Mouse (Mus musculus): Measurements from ENCODE around the gene Fxr1. TPM values are rescaled to one million over a fixed set of nuclear protein-coding genes. Genes with fewer than 3 reads are reported as not detected.
"Not testable (repeated sequence)": the region's sequence is repeated elsewhere in the genome, so short reads cannot be mapped to it uniquely, and the experiment has no call there.

Gene Fxr1
- total and polyA plus RNA-seq, 2 experiments from 2014 or later: 28.6 to 29.6 TPM

DNA sequence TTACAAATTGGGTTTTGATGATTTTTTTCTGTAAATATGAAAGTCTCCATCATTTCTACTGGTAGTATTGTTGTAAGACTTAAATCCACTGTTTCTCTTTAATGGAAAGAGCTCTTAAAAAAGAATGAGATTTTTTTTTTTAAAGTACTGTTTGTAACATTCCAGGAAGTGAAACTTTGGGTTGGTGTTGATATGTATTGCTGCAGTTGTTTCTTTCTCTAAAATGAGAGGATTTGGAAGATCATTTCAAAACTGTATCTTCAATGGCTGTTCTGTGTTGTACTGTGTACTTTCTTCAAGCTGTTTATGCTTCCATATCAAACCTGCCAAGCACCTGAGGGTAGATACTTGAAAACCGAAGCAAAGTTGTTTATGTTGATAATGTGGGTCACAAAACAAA lies 15.1 kb downstream of the Fxr1 start:
- 83% methylated on average over 1 of the region's 1 CpGs for WGBS
- no peak for ATAC-seq
- H3K4me1 ChIP-seq (ENCODE audit: insufficient read depth, low read length): no peaks in the 10 kb centered on the region

DNA sequence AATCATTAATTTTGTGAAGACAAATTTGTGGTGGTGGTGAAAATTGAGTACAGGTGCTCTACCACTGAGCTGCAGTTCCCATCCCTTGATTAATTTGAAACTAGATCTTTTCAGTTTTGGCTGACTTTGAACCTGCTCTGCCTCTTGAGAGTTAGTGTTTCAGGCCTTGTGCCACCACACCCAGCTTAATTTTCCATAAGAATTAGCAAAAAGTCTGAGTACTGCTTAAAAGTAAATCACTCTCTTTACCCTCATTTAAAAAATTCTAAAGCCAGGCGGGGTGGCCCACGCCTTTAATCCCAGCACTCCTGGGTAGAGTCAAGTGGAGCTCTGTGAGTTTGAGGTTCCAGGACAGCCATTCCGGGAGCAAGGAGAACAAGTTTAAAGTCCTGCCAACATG lies 16.0 kb downstream of the Fxr1 start:
- Histone ChIP-seq H3K4me2 (ENCODE audit: low read depth, low read length) (no peak overlapping the region), H3K27me3 (ENCODE audit: insufficient read depth, low read length) (no peaks in the 10 kb centered on the region), H3K4me1 (ENCODE audit: insufficient read depth, low read length) (no peaks in the 10 kb centered on the region), H3K9ac (replicated peaks; ENCODE audit: low read length) (no peak overlapping the region), H3K27ac (no peak overlapping the region), H3K36me3 (ENCODE audit: insufficient read depth, low read length) (no peaks in the 10 kb centered on the region), H3K4me3 (ENCODE audit: low read length) (no peak overlapping the region), H3K9me3 (ENCODE audit: low read length) (no peaks in the 10 kb centered on the region)
- TF ChIP-seq CTCF (IDR thresholded peaks at IDR 0.05; ENCODE audit: low read depth): no peak
- WGBS: 87% methylated on average over 3 of the region's 3 CpGs
- ATAC-seq: no peak
- DNase-seq (ENCODE audit: low spot score): no peak

More for the DNA sequence above, 15.1 kb downstream of the Fxr1 start:
- TF ChIP-seq CTCF (IDR thresholded peaks at IDR 0.05; ENCODE audit: low read depth): no peak
- no peaks in the 10 kb centered on the region for H3K27me3 ChIP-seq (ENCODE audit: insufficient read depth, low read length)
- no peak overlapping the region for H3K4me3 ChIP-seq (ENCODE audit: low read length)
- no peak overlapping the region for H3K9ac ChIP-seq (replicated peaks; ENCODE audit: low read length)
- no peaks in the 10 kb centered on the region for H3K9me3 ChIP-seq (ENCODE audit: low read length)
- H3K27ac ChIP-seq: no peak overlapping the region
- no peaks in the 10 kb centered on the region for H3K36me3 ChIP-seq (ENCODE audit: insufficient read depth, low read length)
- no peak overlapping the region for H3K4me2 ChIP-seq (ENCODE audit: low read depth, low read length)
- DNase-seq (ENCODE audit: low spot score): no peak

DNA sequence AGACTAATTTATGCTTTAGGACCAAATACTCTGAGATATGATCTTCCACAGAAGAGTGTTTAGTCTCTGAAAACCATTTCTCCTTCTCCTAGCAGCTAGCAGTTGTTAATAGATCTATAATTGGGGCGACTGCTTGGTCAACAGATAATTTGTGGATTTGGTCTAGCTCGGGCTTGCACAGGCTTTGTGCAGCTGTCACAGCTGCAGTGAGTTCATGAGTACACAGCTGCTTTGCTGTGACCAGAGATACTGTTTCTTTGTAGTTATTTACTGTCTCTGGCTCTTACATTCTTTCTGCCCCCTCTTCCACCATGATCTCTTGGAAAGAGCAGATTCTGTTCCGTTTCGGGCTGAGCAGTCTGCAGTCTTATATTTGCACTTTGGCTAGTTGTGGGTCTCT lies 22.2 kb downstream of the Fxr1 start:
- Histone ChIP-seq H3K9me3 (ENCODE audit: low read length) (no peaks in the 10 kb centered on the region), H3K4me1 (ENCODE audit: insufficient read depth, low read length) (no peaks in the 10 kb centered on the region), H3K27ac (no peak overlapping the region), H3K9ac (replicated peaks; ENCODE audit: low read length) (no peak overlapping the region), H3K4me3 (ENCODE audit: low read length) (no peak overlapping the region), H3K27me3 (ENCODE audit: insufficient read depth, low read length) (no peaks in the 10 kb centered on the region), H3K4me2 (ENCODE audit: low read depth, low read length) (no peak overlapping the region), H3K36me3 (ENCODE audit: insufficient read depth, low read length) (peaks cover 3% of the 10 kb centered on the region; the same call in 1 of the 2 replicates)
- TF ChIP-seq CTCF (IDR thresholded peaks at IDR 0.05; ENCODE audit: low read depth): no peak
- no peak for ATAC-seq
- WGBS: 89% methylated on average over 4 of the region's 4 CpGs
- no peak for DNase-seq (ENCODE audit: low spot score)

GRCm38 (mm10) chr3:34062352-34062751 lies 42.6 kb downstream of the Fxr1 start:
- no peak overlapping the region for H3K4me3 ChIP-seq (ENCODE audit: low read length)
- H3K27ac ChIP-seq: no peak overlapping the region
- peaks cover 20% of the 10 kb centered on the region for H3K36me3 ChIP-seq (ENCODE audit: insufficient read depth, low read length)
- H3K4me1 ChIP-seq (ENCODE audit: insufficient read depth, low read length): no peaks in the 10 kb centered on the region
- 92% methylated on average over 2 of the region's 2 CpGs for WGBS
- peak; percentile 6; the same call in 1 of the 2 replicates for TF ChIP-seq CTCF (IDR thresholded peaks at IDR 0.05; ENCODE audit: low read depth)
- no peak overlapping the region for H3K4me2 ChIP-seq (ENCODE audit: low read depth, low read length)
- H3K27me3 ChIP-seq (ENCODE audit: insufficient read depth, low read length): no peaks in the 10 kb centered on the region
- H3K9me3 ChIP-seq (ENCODE audit: low read length): no peaks in the 10 kb centered on the region
- no peak overlapping the region for H3K9ac ChIP-seq (replicated peaks; ENCODE audit: low read length)
- DNase-seq (ENCODE audit: low spot score): no peak
- no peak for ATAC-seq

DNA sequence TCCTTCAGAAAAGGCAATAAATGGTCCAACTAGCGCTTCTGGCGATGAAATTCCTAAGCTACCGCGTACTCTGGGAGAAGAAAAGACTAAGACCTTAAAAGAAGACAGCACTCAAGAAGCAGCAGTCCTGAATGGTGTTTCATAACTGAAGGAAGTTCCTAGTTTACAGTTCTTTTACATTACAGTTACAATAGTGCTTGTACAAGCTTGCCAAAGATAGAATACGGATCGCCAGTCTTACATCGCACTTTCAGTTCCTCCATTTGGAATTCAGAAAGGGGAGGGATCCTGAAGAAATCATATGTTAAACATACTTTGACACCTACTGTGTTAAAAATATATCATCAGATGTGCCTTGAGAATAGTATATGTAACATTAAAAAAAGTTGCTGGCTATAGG lies 49.2 kb downstream of the Fxr1 start:
- not testable (repeated sequence) for ATAC-seq; H3K27ac ChIP-seq; DNase-seq (ENCODE audit: low spot score); H3K9ac ChIP-seq (replicated peaks; ENCODE audit: low read length); H3K4me1 ChIP-seq (ENCODE audit: insufficient read depth, low read length); H3K4me2 ChIP-seq (ENCODE audit: low read depth, low read length); H3K27me3 ChIP-seq (ENCODE audit: insufficient read depth, low read length); H3K9me3 ChIP-seq (ENCODE audit: low read length); H3K4me3 ChIP-seq (ENCODE audit: low read length)
- WGBS: 93% methylated on average over 7 of the region's 7 CpGs
- peaks cover 10% of the 10 kb centered on the region for H3K36me3 ChIP-seq (ENCODE audit: insufficient read depth, low read length)

GRCm38 (mm10) chr3:34072726-34073125 lies 53.0 kb downstream of the Fxr1 start:
- no peak for ATAC-seq
- 96% methylated on average over 6 of the region's 6 CpGs for WGBS
- H3K9me3 ChIP-seq (ENCODE audit: low read length): no peaks in the 10 kb centered on the region
- DNase-seq (ENCODE audit: low spot score): no peak
- no peaks in the 10 kb centered on the region for H3K4me1 ChIP-seq (ENCODE audit: insufficient read depth, low read length)
- TF ChIP-seq CTCF (IDR thresholded peaks at IDR 0.05; ENCODE audit: low read depth): no peak
- peaks cover 9% of the 10 kb centered on the region; the same call in 1 of the 2 replicates for H3K36me3 ChIP-seq (ENCODE audit: insufficient read depth, low read length)
- no peak overlapping the region for H3K4me2 ChIP-seq (ENCODE audit: low read depth, low read length)
- no peak overlapping the region for H3K4me3 ChIP-seq (ENCODE audit: low read length)
- no peak overlapping the region for H3K9ac ChIP-seq (replicated peaks; ENCODE audit: low read length)
- no peak overlapping the region for H3K27ac ChIP-seq
- no peaks in the 10 kb centered on the region for H3K27me3 ChIP-seq (ENCODE audit: insufficient read depth, low read length)

- 86% methylated on average over 6 of the region's 6 CpGs for WGBS
- no peak for DNase-seq (ENCODE audit: low spot score)
- ATAC-seq: no peak
- Histone ChIP-seq H3K9me3 (ENCODE audit: low read length) (no peaks in the 10 kb centered on the region), H3K9ac (replicated peaks; ENCODE audit: low read length) (no peak overlapping the region), H3K4me3 (ENCODE audit: low read length) (no peak overlapping the region), H3K36me3 (ENCODE audit: insufficient read depth, low read length) (peaks cover 9% of the 10 kb centered on the region; the same call in 1 of the 2 replicates), H3K4me2 (ENCODE audit: low read depth, low read length) (no peak overlapping the region), H3K27me3 (ENCODE audit: insufficient read depth, low read length) (no peaks in the 10 kb centered on the region), H3K4me1 (ENCODE audit: insufficient read depth, low read length) (peaks cover 5% of the 10 kb centered on the region; the same call in 1 of the 2 replicates), H3K27ac (no peak overlapping the region)
- TF ChIP-seq CTCF (IDR thresholded peaks at IDR 0.05; ENCODE audit: low read depth): no peak
Measured at GRCm38 (mm10) chr3:34076058-34076759, 56.5 kb downstream of the Fxr1 start.

Data from hindbrain, postnatal 0 days (tissue).